Mouse (Mus musculus) stomach, postnatal 0 days (tissue): Measurements from ENCODE around the gene Cep170b.

ENCODE experiments used
- CTCF ChIP-seq: IDR thresholded peaks from 2 replicates; pipeline ENCODE4 v1.5.1; 2016; ENCODE audit warnings: antibody characterized with exemption, low read depth, mild to moderate bottlenecking, moderate library complexity
- EP300 ChIP-seq: optimal IDR thresholded peaks from 2 replicates; pipeline ENCODE3; 2016; ENCODE audit warnings: antibody characterized with exemption

- no peak for TF ChIP-seq CTCF
- TF ChIP-seq EP300: no peak
Measured at GRCm38 (mm10) chr12:112732591-112732990, 12.3 kb downstream of the Cep170b start.
